Mouse (Mus musculus): Measurements from ENCODE around the gene Smyd2.

- no peak for TF ChIP-seq POLR2A (IDR thresholded peaks at IDR 0.05; ENCODE audit: insufficient read length, low read depth)
- TF ChIP-seq MYOG (IDR thresholded peaks at IDR 0.05; ENCODE audit: control insufficient read depth in 1 of 3, insufficient read depth in 1 of 3, insufficient read length in 2 of 3, low read depth in 2 of 3): no peak
Observed at GRCm38 (mm10) chr1:189883531-189884170, 38.5 kb downstream of the Smyd2 start.

Measured in myocyte (in vitro differentiated cells).